Mouse (Mus musculus): ENCODE data around the gene Armc12.

Armc12 gene

GRCm38 (mm10) chr17:28528043-28528351, 2.6 kb upstream of the Armc12 start:
- H3K27me3 ChIP-seq (ENCODE audit: insufficient read depth, low read length) = peaks cover 11% of the 10 kb centered on the region; the same call in 1 of the 2 replicates
- no peak for TF ChIP-seq NANOG (IDR thresholded peaks at IDR 0.05; ENCODE audit: borderline replicate concordance, low read length)
- TF ChIP-seq CTCF (conservative IDR thresholded peaks at IDR 0.05; ENCODE audit: low read length) = peak; percentile 96
- H3K36me3 ChIP-seq (ENCODE audit: insufficient read depth, low read length) = peaks cover 13% of the 10 kb centered on the region
- H3K9me3 ChIP-seq (ENCODE audit: low read length) = no peaks in the 10 kb centered on the region
- H3K4me1 ChIP-seq (replicated peaks; ENCODE audit: low read depth, low read length) = peaks cover 64% of the 10 kb centered on the region
- H3K4me3 ChIP-seq (replicated peaks; ENCODE audit: low read length) = no peak overlapping the region

DNA sequence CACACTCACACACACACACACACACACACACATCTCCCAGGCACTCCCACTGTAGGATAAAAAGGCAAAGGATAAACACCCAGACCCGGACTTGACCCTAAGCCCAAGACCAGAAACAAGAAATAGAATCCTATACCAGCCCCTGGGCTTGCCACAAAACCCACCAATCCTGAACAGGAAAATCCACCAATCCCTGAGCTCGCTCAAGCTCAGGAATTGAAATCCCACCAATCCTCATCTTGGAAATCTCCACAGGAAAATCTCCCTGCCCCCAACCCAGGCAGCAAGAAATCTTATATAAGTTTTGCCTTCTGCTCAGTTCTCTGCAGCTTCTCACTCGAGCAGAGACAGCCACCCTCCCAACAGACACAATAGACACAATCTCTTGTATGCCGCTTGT, 1.5 kb upstream of the Armc12 start:
- peaks cover 13% of the 10 kb centered on the region for H3K36me3 ChIP-seq (ENCODE audit: insufficient read depth, low read length)
- TF ChIP-seq CTCF (conservative IDR thresholded peaks at IDR 0.05; ENCODE audit: low read length) (no peak), POU5F1 (IDR thresholded peaks at IDR 0.05; ENCODE audit: borderline replicate concordance, low read length) (no peak), NANOG (IDR thresholded peaks at IDR 0.05; ENCODE audit: borderline replicate concordance, low read length) (no peak)
- H3K4me3 ChIP-seq (replicated peaks; ENCODE audit: low read length) = no peak overlapping the region
- H3K4me1 ChIP-seq (replicated peaks; ENCODE audit: low read depth, low read length) = peaks cover 63% of the 10 kb centered on the region
- H3K27me3 ChIP-seq (ENCODE audit: insufficient read depth, low read length) = peaks cover 11% of the 10 kb centered on the region; the same call in 1 of the 2 replicates
- no peaks in the 10 kb centered on the region for H3K9me3 ChIP-seq (ENCODE audit: low read length)

DNA sequence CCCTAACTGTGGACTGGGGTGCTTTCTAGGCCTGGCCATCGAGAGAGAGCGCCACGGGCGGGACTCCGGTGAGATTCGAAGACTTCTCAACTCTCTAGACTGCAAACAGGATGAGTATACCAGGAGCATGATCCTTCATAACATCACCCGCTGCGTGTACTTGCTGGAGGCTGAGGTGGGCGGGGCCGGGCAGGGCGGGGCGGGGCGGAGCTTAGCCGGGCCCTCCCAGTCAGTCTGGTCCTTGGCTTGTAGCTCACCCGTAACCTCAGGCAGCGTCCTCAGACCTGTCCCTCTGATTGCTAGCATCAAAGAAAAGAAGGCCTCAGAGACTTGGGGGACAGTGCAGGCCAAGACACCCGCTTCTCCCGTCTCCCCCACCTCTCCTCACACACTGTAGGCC, 1.3 kb downstream of the Armc12 start:
- TF ChIP-seq CTCF (conservative IDR thresholded peaks at IDR 0.05; ENCODE audit: low read length) (no peak), NANOG (IDR thresholded peaks at IDR 0.05; ENCODE audit: borderline replicate concordance, low read length) (no peak), POU5F1 (IDR thresholded peaks at IDR 0.05; ENCODE audit: borderline replicate concordance, low read length) (no peak)
- Histone ChIP-seq H3K36me3 (ENCODE audit: insufficient read depth, low read length) (no peaks in the 10 kb centered on the region), H3K27me3 (ENCODE audit: insufficient read depth, low read length) (peaks cover 16% of the 10 kb centered on the region), H3K4me3 (replicated peaks; ENCODE audit: low read length) (0 out of 2 replicates have a peak overlapping the region, but pooled peaks have one; percentile 33), H3K4me1 (replicated peaks; ENCODE audit: low read depth, low read length) (peaks cover 48% of the 10 kb centered on the region), H3K9me3 (ENCODE audit: low read length) (no peaks in the 10 kb centered on the region)

DNA sequence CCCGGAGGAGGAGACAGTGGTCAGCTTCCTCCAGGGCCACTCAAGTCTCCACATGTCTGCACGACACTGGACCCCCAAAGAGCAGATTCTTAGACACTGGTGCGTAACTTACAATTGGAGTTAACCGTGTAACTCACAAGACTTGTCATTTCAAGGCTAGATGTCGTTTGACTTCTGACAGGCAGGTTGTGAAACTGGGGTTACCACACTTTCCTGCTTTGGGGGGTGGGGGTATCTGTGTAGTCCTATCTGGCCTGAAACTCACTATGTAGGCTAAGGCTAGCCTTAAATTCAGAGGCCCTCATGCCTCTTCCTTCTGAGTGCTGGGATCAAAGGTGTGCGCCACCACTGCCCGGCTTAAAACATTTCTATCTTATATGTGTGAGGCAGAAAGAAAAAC, 2.0 kb downstream of the Armc12 start:
- TF ChIP-seq NANOG (IDR thresholded peaks at IDR 0.05; ENCODE audit: borderline replicate concordance, low read length) (no peak), CTCF (conservative IDR thresholded peaks at IDR 0.05; ENCODE audit: low read length) (no peak), POU5F1 (IDR thresholded peaks at IDR 0.05; ENCODE audit: borderline replicate concordance, low read length) (no peak)
- H3K36me3 ChIP-seq (ENCODE audit: insufficient read depth, low read length) = no peaks in the 10 kb centered on the region
- H3K27me3 ChIP-seq (ENCODE audit: insufficient read depth, low read length) = peaks cover 22% of the 10 kb centered on the region
- no peak overlapping the region for H3K4me3 ChIP-seq (replicated peaks; ENCODE audit: low read length)
- H3K4me1 ChIP-seq (replicated peaks; ENCODE audit: low read depth, low read length) = peaks cover 49% of the 10 kb centered on the region
- no peaks in the 10 kb centered on the region for H3K9me3 ChIP-seq (ENCODE audit: low read length)

DNA sequence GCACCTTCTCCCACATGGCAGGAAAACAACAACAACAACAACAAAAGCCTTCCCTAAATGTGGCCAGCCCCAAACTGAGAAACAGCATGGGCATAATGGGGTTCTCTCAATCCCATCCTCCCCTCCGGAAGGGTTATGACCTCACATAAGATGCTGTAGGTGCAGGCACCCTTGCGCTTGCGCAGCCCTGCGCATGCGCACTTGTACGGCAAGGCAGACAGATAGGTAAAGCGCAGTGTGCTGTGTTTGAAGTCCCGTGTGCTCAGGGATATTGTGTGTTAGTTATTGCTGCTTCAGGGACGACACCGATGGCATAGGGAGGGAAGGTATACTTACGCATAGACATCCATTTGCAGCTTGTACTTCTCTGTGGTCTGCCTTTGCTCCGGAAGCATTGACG, 2.7 kb downstream of the Armc12 start:
- H3K9me3 ChIP-seq (ENCODE audit: low read length) = no peaks in the 10 kb centered on the region
- TF ChIP-seq NANOG (IDR thresholded peaks at IDR 0.05; ENCODE audit: borderline replicate concordance, low read length) (no peak), CTCF (conservative IDR thresholded peaks at IDR 0.05; ENCODE audit: low read length) (no peak), POU5F1 (IDR thresholded peaks at IDR 0.05; ENCODE audit: borderline replicate concordance, low read length) (no peak)

DNA sequence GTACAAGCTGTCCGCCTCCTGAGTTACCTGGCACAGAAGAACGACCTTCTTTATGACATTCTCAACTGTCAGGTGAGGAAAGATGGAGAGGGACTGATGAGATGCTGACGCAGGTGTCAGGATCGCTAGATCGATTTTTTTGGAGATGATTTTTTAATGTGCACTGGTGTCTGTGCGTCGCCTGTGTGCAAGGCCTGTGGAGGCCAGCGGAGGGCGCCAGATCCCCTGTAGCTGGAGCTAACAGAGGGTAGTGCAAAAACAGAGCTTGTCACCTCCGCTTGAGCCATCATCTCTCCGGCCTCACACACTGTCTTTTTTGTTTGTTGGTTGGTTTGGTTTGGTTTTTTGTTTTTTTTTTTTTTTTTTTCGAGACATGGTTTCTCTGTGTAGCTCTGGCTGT, 7.3 kb downstream of the Armc12 start:
- peaks cover 25% of the 10 kb centered on the region for H3K27me3 ChIP-seq (ENCODE audit: insufficient read depth, low read length)
- no peak overlapping the region; the same call in 1 of the 2 replicates for H3K4me3 ChIP-seq (replicated peaks; ENCODE audit: low read length)
- no peak for TF ChIP-seq NANOG (IDR thresholded peaks at IDR 0.05; ENCODE audit: borderline replicate concordance, low read length)
- peak; percentile 95 for TF ChIP-seq CTCF (conservative IDR thresholded peaks at IDR 0.05; ENCODE audit: low read length)
- no peak for TF ChIP-seq POU5F1 (IDR thresholded peaks at IDR 0.05; ENCODE audit: borderline replicate concordance, low read length)
- peaks cover 30% of the 10 kb centered on the region for H3K4me1 ChIP-seq (replicated peaks; ENCODE audit: low read depth, low read length)
- no peaks in the 10 kb centered on the region for H3K36me3 ChIP-seq (ENCODE audit: insufficient read depth, low read length)
- H3K9me3 ChIP-seq (ENCODE audit: low read length) = peaks cover 19% of the 10 kb centered on the region

More for the DNA sequence above, 2.7 kb downstream of the Armc12 start:
- H3K4me3 ChIP-seq (replicated peaks; ENCODE audit: low read length) = peak overlapping the region; percentile 23; the same call in 1 of the 2 replicates
- H3K27me3 ChIP-seq (ENCODE audit: insufficient read depth, low read length) = peaks cover 24% of the 10 kb centered on the region
- H3K4me1 ChIP-seq (replicated peaks; ENCODE audit: low read depth, low read length) = peaks cover 50% of the 10 kb centered on the region
- no peaks in the 10 kb centered on the region for H3K36me3 ChIP-seq (ENCODE audit: insufficient read depth, low read length)

- Histone ChIP-seq H3K36me3 (ENCODE audit: insufficient read depth, low read length) (no peaks in the 10 kb centered on the region), H3K4me1 (replicated peaks; ENCODE audit: low read depth, low read length) (peaks cover 38% of the 10 kb centered on the region), H3K4me3 (replicated peaks; ENCODE audit: low read length) (no peak overlapping the region), H3K9me3 (ENCODE audit: low read length) (peaks cover 16% of the 10 kb centered on the region), H3K27me3 (ENCODE audit: insufficient read depth, low read length) (peaks cover 18% of the 10 kb centered on the region)
- TF ChIP-seq NANOG (IDR thresholded peaks at IDR 0.05; ENCODE audit: borderline replicate concordance, low read length) (no peak), CTCF (conservative IDR thresholded peaks at IDR 0.05; ENCODE audit: low read length) (no peak), POU5F1 (IDR thresholded peaks at IDR 0.05; ENCODE audit: borderline replicate concordance, low read length) (no peak)
Observed at GRCm38 (mm10) chr17:28546925-28547324, 16.3 kb downstream of the Armc12 start.

DNA sequence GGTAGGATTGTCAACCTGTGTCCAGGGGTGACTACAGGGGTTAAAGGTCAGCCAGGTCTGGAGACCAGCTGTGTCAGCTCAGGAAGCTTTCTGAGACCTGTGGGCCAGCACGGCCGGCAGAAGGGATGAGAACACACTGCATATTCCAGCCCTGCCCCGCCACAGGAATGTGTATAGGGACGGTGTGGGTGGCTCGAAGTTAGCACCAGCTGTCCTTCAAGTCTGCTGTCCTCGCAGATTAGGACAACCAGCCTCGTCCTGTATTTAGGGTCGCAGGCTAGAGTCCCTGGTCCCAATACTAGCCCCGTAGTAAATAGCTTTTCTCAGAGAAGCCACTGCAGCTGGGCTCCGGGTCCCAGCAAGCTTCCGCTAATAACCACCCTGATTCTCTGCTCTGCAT, 17.9 kb downstream of the Armc12 start:
- peak overlapping the region; percentile 54 for H3K4me3 ChIP-seq (replicated peaks; ENCODE audit: low read length)
- H3K36me3 ChIP-seq (ENCODE audit: insufficient read depth, low read length) = no peaks in the 10 kb centered on the region
- peaks cover 54% of the 10 kb centered on the region for H3K4me1 ChIP-seq (replicated peaks; ENCODE audit: low read depth, low read length)
- peaks cover 18% of the 10 kb centered on the region for H3K27me3 ChIP-seq (ENCODE audit: insufficient read depth, low read length)
- H3K9me3 ChIP-seq (ENCODE audit: low read length) = 0 out of 2 replicates have a peak, but pooled peaks cover 4% of the 10 kb centered on the region
- TF ChIP-seq CTCF (conservative IDR thresholded peaks at IDR 0.05; ENCODE audit: low read length) (no peak), NANOG (IDR thresholded peaks at IDR 0.05; ENCODE audit: borderline replicate concordance, low read length) (no peak), POU5F1 (IDR thresholded peaks at IDR 0.05; ENCODE audit: borderline replicate concordance, low read length) (no peak)

GRCm38 (mm10) chr17:28549111-28549510, 18.5 kb downstream of the Armc12 start, which contains the start of gene Clpsl2:
Gene Clpsl2, plus strand, starts transcription at chr17:28549411.
- H3K36me3 ChIP-seq (ENCODE audit: insufficient read depth, low read length) = no peaks in the 10 kb centered on the region
- H3K9me3 ChIP-seq (ENCODE audit: low read length) = no peaks in the 10 kb centered on the region
- H3K4me1 ChIP-seq (replicated peaks; ENCODE audit: low read depth, low read length) = peaks cover 59% of the 10 kb centered on the region
- H3K4me3 ChIP-seq (replicated peaks; ENCODE audit: low read length) = peak within 1 kb of the TSS; percentile 54
- TF ChIP-seq POU5F1 (IDR thresholded peaks at IDR 0.05; ENCODE audit: borderline replicate concordance, low read length) = no peak
- TF ChIP-seq NANOG (IDR thresholded peaks at IDR 0.05; ENCODE audit: borderline replicate concordance, low read length) = no peak
- TF ChIP-seq CTCF (conservative IDR thresholded peaks at IDR 0.05; ENCODE audit: low read length) = no peak
- H3K27me3 ChIP-seq (ENCODE audit: insufficient read depth, low read length) = peaks cover 18% of the 10 kb centered on the region

Measured in E14TG2a.4 (cell line).